In genomic region chr12:111916514-111917217, GRCm38 (mm10) we compare ENCODE assay signal across 11 mouse cellular contexts. TPM values are rescaled to one million over a fixed set of nuclear protein-coding genes. Genes with fewer than 3 reads are reported as not detected.
DNase-seq lines count a peak whose midpoint lies in the region; ATAC-seq and TF ChIP-seq lines count a peak whose summit lies in the region.
"Had no signal": no experiment of that assay in that cellular context is flagged by ENCODE, and none has a peak within 500 bp of the region (broad histone marks: within the 10 kb centered on the region; RNA-seq: fewer than 3 reads in every experiment).

No protein-coding gene starts in this region.

- no peaks in the 10 kb centered on the region for H3K36me3 ChIP-seq in hindbrain, embryonic 16.5 days (ENCODE audit: control insufficient read depth, insufficient read depth, low read length)
- no peaks in the 10 kb centered on the region for H3K36me3 ChIP-seq in hindbrain, embryonic 14.5 days (replicated peaks; ENCODE audit: control insufficient read depth, insufficient read depth)
- H3K36me3 ChIP-seq in heart, embryonic 14.5 days (ENCODE audit: control insufficient read depth, insufficient read depth, low read length), result no peaks in the 10 kb centered on the region

- ATAC-seq in hindbrain, embryonic 16.5 days, result no peak
- no peak for ATAC-seq in hindbrain, embryonic 14.5 days (ENCODE audit: low FRiP score)
- ATAC-seq in Patski, result peak; percentile 74
- ATAC-seq in heart, embryonic 14.5 days (ENCODE audit: insufficient number of reproducible peaks, insufficient read depth, low FRiP score, low read depth), result peak; percentile 12; the same call in 1 of the 2 replicates

- peak overlapping the region; percentile 36; the same call in 1 of the 2 replicates for H3K27ac ChIP-seq in hindbrain, embryonic 16.5 days (ENCODE audit: low read depth, low read length)
- no peak overlapping the region; the same call in 1 of the 2 replicates for H3K27ac ChIP-seq in hindbrain, embryonic 14.5 days
- peak overlapping the region; percentile 25 to 34; a peak in 3 of 4 replicates for H3K27ac ChIP-seq in heart, embryonic 14.5 days (replicated peaks in 1 of 2; ENCODE audit: control insufficient read depth in 1 of 2, insufficient read depth in 1 of 2, low read depth in 2 of 2, low read length in 2 of 2)

- POLR2A ChIA-PET in Patski (lab: Charles Lee), result no interaction called here

- peaks cover 4% of the 10 kb centered on the region; the same call in 1 of the 2 replicates for H3K4me1 ChIP-seq in hindbrain, embryonic 16.5 days (ENCODE audit: control insufficient read depth, insufficient read depth, low read depth, low read length)
- no peaks in the 10 kb centered on the region; the same call in 1 of the 2 replicates for H3K4me1 ChIP-seq in hindbrain, embryonic 14.5 days (replicated peaks; ENCODE audit: control insufficient read depth, insufficient read depth, low read length)
- H3K4me1 ChIP-seq in heart, embryonic 14.5 days (ENCODE audit: control insufficient read depth in 2 of 2, insufficient read depth in 2 of 2, low read length in 2 of 2), result peaks cover 13 to 15% of the 10 kb centered on the region in 2 experiments

- no peak overlapping the region for H3K9ac ChIP-seq in hindbrain, embryonic 16.5 days (ENCODE audit: low read depth, low read length)
- no peak overlapping the region for H3K9ac ChIP-seq in hindbrain, embryonic 14.5 days
- peak overlapping the region; percentile 0; the same call in 1 of the 2 replicates for H3K9ac ChIP-seq in heart, embryonic 14.5 days (ENCODE audit: low read length)

- CTCF ChIA-PET in Patski (lab: Charles Lee), result no interaction called here

- no peaks in the 10 kb centered on the region for H3K27me3 ChIP-seq in hindbrain, embryonic 16.5 days (replicated peaks; ENCODE audit: control insufficient read depth, insufficient read depth, low read length)
- H3K27me3 ChIP-seq in hindbrain, embryonic 14.5 days (ENCODE audit: control insufficient read depth, insufficient read depth, low read length), result no peaks in the 10 kb centered on the region
- H3K27me3 ChIP-seq in Patski, result peaks cover 22% of the 10 kb centered on the region
- H3K27me3 ChIP-seq in heart, embryonic 14.5 days (ENCODE audit: control insufficient read depth, insufficient read depth, low read length), result no peaks in the 10 kb centered on the region

- no peak for DNase-seq in hindbrain, embryonic 14.5 days (ENCODE audit: low spot score)
- DNase-seq in Patski (ENCODE audit: low read depth, low spot score), result peak; percentile 53
- DNase-seq in kidney, postnatal 4 days, result peak; percentile 49 to 57
- DNase-seq in left cerebral cortex, adult 18-20 months (ENCODE audit: low spot score in 2 of 2), result no peak
- DNase-seq in thymus, postnatal 0 days (ENCODE audit: low spot score), result no peak
- DNase-seq in cerebellum, adult 11 months, result no peak
- DNase-seq: adrenal gland, postnatal 25 days; lung, postnatal 10 days had no signal

- in situ Hi-C loops in Patski (cut with MboI; ENCODE audit: low pct_unique_long_range_greater_than_20kb), result no loop called here

- 36% methylated on average over 12 of the region's 12 CpGs for WGBS in hindbrain, embryonic 16.5 days
- 48% methylated on average over 12 of the region's 12 CpGs for WGBS in hindbrain, embryonic 14.5 days
- WGBS in heart, embryonic 14.5 days, result 36% methylated on average over 12 of the region's 12 CpGs

- H3K4me3 ChIP-seq in hindbrain, embryonic 16.5 days (ENCODE audit: low read length), result no peak overlapping the region
- no peak overlapping the region for H3K4me3 ChIP-seq in hindbrain, embryonic 14.5 days (replicated peaks; ENCODE audit: low read length)
- H3K4me3 ChIP-seq in heart, embryonic 14.5 days (ENCODE audit: control insufficient read depth in 1 of 2, insufficient read depth in 1 of 2, low read depth in 1 of 2, low read length in 2 of 2), result no peak overlapping the region
- H3K4me3 ChIP-seq: myocyte had no signal

- no peak overlapping the region for H3K4me2 ChIP-seq in hindbrain, embryonic 16.5 days (ENCODE audit: low read length)
- H3K4me2 ChIP-seq in hindbrain, embryonic 14.5 days (replicated peaks), result no peak overlapping the region
- H3K4me2 ChIP-seq in heart, embryonic 14.5 days (ENCODE audit: low read length), result no peak overlapping the region

- no peak for TF ChIP-seq CTCF in Patski (IDR thresholded peaks at IDR 0.05)

- H3K9me3 ChIP-seq in hindbrain, embryonic 16.5 days (ENCODE audit: control insufficient read depth, low read length), result no peaks in the 10 kb centered on the region
- H3K9me3 ChIP-seq in hindbrain, embryonic 14.5 days (ENCODE audit: control insufficient read depth, low read length), result no peaks in the 10 kb centered on the region
- no peaks in the 10 kb centered on the region for H3K9me3 ChIP-seq in heart, embryonic 14.5 days (ENCODE audit: control insufficient read depth, low read length)

RNA-seq across cellular contexts. Expression of gene Ppp1r13b, which starts 8.8 kb away (rescaled TPM):
- polyA plus RNA-seq in hindbrain, embryonic 16.5 days (2015; fragmentation: Nextera tagmentation; extraction: Ambion mirVana), result 17.9 and 36.4 TPM in 2 replicates
- 38.0 and 43.3 TPM in 2 replicates for polyA plus RNA-seq in hindbrain, embryonic 14.5 days (2014; fragmentation: Nextera tagmentation; extraction: Ambion mirVana)
- 6.9 TPM for polyA plus RNA-seq in Patski (2021)
- polyA plus RNA-seq in heart, embryonic 14.5 days (2014; fragmentation: Nextera tagmentation; extraction: Ambion mirVana), result 15.4 and 15.5 TPM in 2 replicates
- 10 to 100 TPM; 58.8 to 67.3 TPM for total RNA-seq in left cerebral cortex, adult 18-20 months (2021)
- polyA plus RNA-seq in thymus, postnatal 0 days (2015; fragmentation: Nextera tagmentation; extraction: Ambion mirVana), result 17.0 and 18.3 TPM in 2 replicates

RNA-seq across cellular contexts. Expression of gene Atp5mpl, which starts 50.1 kb away (rescaled TPM):
- 694 and 757 TPM in 2 replicates for polyA plus RNA-seq in hindbrain, embryonic 16.5 days (2015; fragmentation: Nextera tagmentation; extraction: Ambion mirVana)
- polyA plus RNA-seq in hindbrain, embryonic 14.5 days (2014; fragmentation: Nextera tagmentation; extraction: Ambion mirVana), result 789 and 991 TPM in 2 replicates
- polyA plus RNA-seq in Patski (2021), result 472 TPM
- 1,909 and 2,053 TPM in 2 replicates for polyA plus RNA-seq in heart, embryonic 14.5 days (2014; fragmentation: Nextera tagmentation; extraction: Ambion mirVana)
- 100 to 1,000 TPM; 353 to 384 TPM for total RNA-seq in left cerebral cortex, adult 18-20 months (2021)
- polyA plus RNA-seq in thymus, postnatal 0 days (2015; fragmentation: Nextera tagmentation; extraction: Ambion mirVana), result 879 and 927 TPM in 2 replicates

RNA-seq across cellular contexts. Expression of gene Tdrd9, which starts 54.7 kb away (rescaled TPM):
- polyA plus RNA-seq in hindbrain, embryonic 16.5 days (2015; fragmentation: Nextera tagmentation; extraction: Ambion mirVana), result 0.24 and 0.29 TPM in 2 replicates
- 0.18 and 0.48 TPM in 2 replicates for polyA plus RNA-seq in hindbrain, embryonic 14.5 days (2014; fragmentation: Nextera tagmentation; extraction: Ambion mirVana)
- polyA plus RNA-seq in Patski (2021), result 0.21 TPM
- polyA plus RNA-seq in heart, embryonic 14.5 days (2014; fragmentation: Nextera tagmentation; extraction: Ambion mirVana), result 0.16 and 0.49 TPM in 2 replicates
- under 1 TPM; 0.26 to 0.33 TPM for total RNA-seq in left cerebral cortex, adult 18-20 months (2021)
- 0.12 and 0.16 TPM in 2 replicates for polyA plus RNA-seq in thymus, postnatal 0 days (2015; fragmentation: Nextera tagmentation; extraction: Ambion mirVana)
- total RNA-seq: adrenal gland, postnatal 25 days had no signal

Comparison
In these comparisons a context has a peak if more than half of its experiments do, and no peak if none do; other contexts are left out.
1. ATAC-seq: peak in Patski (single experiment) and heart, embryonic 14.5 days (single experiment); none in hindbrain, embryonic 16.5 days (single experiment) and hindbrain, embryonic 14.5 days (single experiment).
2. DNase-seq: peak in Patski (single experiment) and kidney, postnatal 4 days (2 of 2); none in hindbrain, embryonic 14.5 days (single experiment), left cerebral cortex, adult 18-20 months (0 of 2), thymus, postnatal 0 days (single experiment) and cerebellum, adult 11 months (single experiment).